Mouse (Mus musculus): ENCODE results near the gene S100a16. TPM values are rescaled to one million over a fixed set of nuclear protein-coding genes. Genes with fewer than 3 reads are reported as not detected.

S100a16 gene
- polyA plus RNA-seq, 1 experiment from 2014 or later: 252 TPM

- Histone ChIP-seq H3K4me1 (replicated peaks; ENCODE audit: insufficient read depth, low read length) (no peaks in the 10 kb centered on the region), H3K9ac (ENCODE audit: low read depth, low read length) (no peak overlapping the region), H3K4me3 (replicated peaks; ENCODE audit: low read depth, low read length) (no peak overlapping the region), H3K9me3 (replicated peaks; ENCODE audit: low read length) (no peaks in the 10 kb centered on the region), H3K27ac (no peak overlapping the region), H3K36me3 (ENCODE audit: insufficient read depth, low read length) (no peaks in the 10 kb centered on the region), H3K27me3 (ENCODE audit: insufficient read depth, low read length) (no peaks in the 10 kb centered on the region), H3K4me2 (ENCODE audit: low read length) (no peak overlapping the region)
- ATAC-seq (replicated peaks; ENCODE audit: low FRiP score, low read depth): no peak
- no peak for TF ChIP-seq CTCF (IDR thresholded peaks at IDR 0.05; ENCODE audit: low read depth)
- DNase-seq (ENCODE audit: low spot score): no peak
- WGBS: 82% methylated on average over 7 of the region's 7 CpGs
Measured at GRCm38 (mm10) chr3:90527291-90527873, 9.7 kb upstream of the S100a16 start.

GRCm38 (mm10) chr3:90531713-90532112, 5.3 kb upstream of the S100a16 start:
- no peak overlapping the region for H3K9ac ChIP-seq (ENCODE audit: low read depth, low read length)
- 59% methylated on average over 5 of the region's 5 CpGs for WGBS

DNA sequence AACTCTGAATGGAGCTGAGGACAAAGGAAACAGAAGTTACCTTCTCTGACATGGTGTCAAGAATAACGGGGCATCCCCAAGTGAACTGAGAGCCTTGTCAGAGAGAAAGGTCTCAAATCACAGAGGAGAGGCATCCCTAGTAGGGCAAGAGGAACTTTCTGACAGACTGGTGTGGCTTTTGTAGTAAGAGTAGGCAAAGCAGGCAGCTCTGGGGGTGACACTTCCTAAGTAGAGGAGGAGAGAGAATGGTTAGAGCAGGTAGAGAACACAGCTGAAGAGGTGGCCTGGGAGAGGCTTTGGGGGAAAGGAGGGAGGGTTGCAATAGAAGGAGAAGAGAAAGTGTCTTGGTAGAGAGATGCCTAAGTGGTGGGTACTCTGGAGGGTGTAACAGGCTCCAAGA, 1.6 kb upstream of the S100a16 start:
- no peak overlapping the region for H3K9ac ChIP-seq (ENCODE audit: low read depth, low read length)
- WGBS: 60% methylated on average over 1 of the region's 1 CpGs
- H3K4me2 ChIP-seq (ENCODE audit: low read length): no peak overlapping the region
- no peaks in the 10 kb centered on the region for H3K9me3 ChIP-seq (replicated peaks; ENCODE audit: low read length)
- no peak for DNase-seq (ENCODE audit: low spot score)
- H3K36me3 ChIP-seq (ENCODE audit: insufficient read depth, low read length): no peaks in the 10 kb centered on the region
- H3K27ac ChIP-seq: no peak overlapping the region
- ATAC-seq (replicated peaks; ENCODE audit: low FRiP score, low read depth): no peak
- no peak for TF ChIP-seq CTCF (IDR thresholded peaks at IDR 0.05; ENCODE audit: low read depth)
- no peaks in the 10 kb centered on the region for H3K27me3 ChIP-seq (ENCODE audit: insufficient read depth, low read length)
- no peak overlapping the region for H3K4me3 ChIP-seq (replicated peaks; ENCODE audit: low read depth, low read length)
- peaks cover 14% of the 10 kb centered on the region; the same call in 1 of the 2 replicates for H3K4me1 ChIP-seq (replicated peaks; ENCODE audit: insufficient read depth, low read length)

More at GRCm38 (mm10) chr3:90531713-90532112, 5.3 kb upstream of the S100a16 start:
- ATAC-seq (replicated peaks; ENCODE audit: low FRiP score, low read depth) (no peak), DNase-seq (ENCODE audit: low spot score) (no peak)
- Histone ChIP-seq H3K36me3 (ENCODE audit: insufficient read depth, low read length) (no peaks in the 10 kb centered on the region), H3K27me3 (ENCODE audit: insufficient read depth, low read length) (no peaks in the 10 kb centered on the region), H3K9me3 (replicated peaks; ENCODE audit: low read length) (no peaks in the 10 kb centered on the region), H3K4me2 (ENCODE audit: low read length) (no peak overlapping the region), H3K27ac (no peak overlapping the region), H3K4me3 (replicated peaks; ENCODE audit: low read depth, low read length) (no peak overlapping the region), H3K4me1 (replicated peaks; ENCODE audit: insufficient read depth, low read length) (no peaks in the 10 kb centered on the region)
- TF ChIP-seq CTCF (IDR thresholded peaks at IDR 0.05; ENCODE audit: low read depth): no peak

DNA sequence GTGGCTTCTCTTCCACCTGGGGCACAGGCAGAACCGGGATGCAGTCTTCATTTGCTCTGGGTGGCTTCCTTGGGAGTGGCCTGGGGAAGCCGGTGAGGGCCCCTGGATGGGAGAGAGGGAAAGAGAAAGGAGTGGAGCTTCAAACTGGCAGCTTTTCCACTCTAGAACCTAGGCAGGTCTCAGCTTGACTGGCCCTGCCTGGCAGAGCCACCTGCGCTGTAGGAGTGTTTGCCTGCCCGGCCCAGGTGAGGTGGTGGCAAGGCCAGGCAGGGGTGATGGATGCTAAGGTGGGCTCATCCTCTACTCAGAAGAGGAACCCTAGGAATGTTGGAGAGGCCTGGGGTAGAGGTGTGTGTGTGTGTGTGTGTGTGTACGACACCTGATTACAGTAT, 847 bp downstream of the S100a16 start:
- Histone ChIP-seq H3K9me3 (replicated peaks; ENCODE audit: low read length) (no peaks in the 10 kb centered on the region), H3K4me3 (replicated peaks; ENCODE audit: low read depth, low read length) (peak overlapping the region; percentile 27), H3K27me3 (ENCODE audit: insufficient read depth, low read length) (no peaks in the 10 kb centered on the region), H3K9ac (ENCODE audit: low read depth, low read length) (peak overlapping the region; percentile 55), H3K36me3 (ENCODE audit: insufficient read depth, low read length) (0 out of 2 replicates have a peak, but pooled peaks cover 4% of the 10 kb centered on the region), H3K4me2 (ENCODE audit: low read length) (peak overlapping the region; percentile 50), H3K4me1 (replicated peaks; ENCODE audit: insufficient read depth, low read length) (peaks cover 24% of the 10 kb centered on the region), H3K27ac (peak overlapping the region; percentile 93)
- ATAC-seq (replicated peaks; ENCODE audit: low FRiP score, low read depth): 0 out of 2 replicates have a peak, but pooled peaks have one; percentile 3
- no peak for DNase-seq (ENCODE audit: low spot score)
- no peak for TF ChIP-seq CTCF (IDR thresholded peaks at IDR 0.05; ENCODE audit: low read depth)
- 59% methylated on average over 5 of the region's 5 CpGs for WGBS

DNA sequence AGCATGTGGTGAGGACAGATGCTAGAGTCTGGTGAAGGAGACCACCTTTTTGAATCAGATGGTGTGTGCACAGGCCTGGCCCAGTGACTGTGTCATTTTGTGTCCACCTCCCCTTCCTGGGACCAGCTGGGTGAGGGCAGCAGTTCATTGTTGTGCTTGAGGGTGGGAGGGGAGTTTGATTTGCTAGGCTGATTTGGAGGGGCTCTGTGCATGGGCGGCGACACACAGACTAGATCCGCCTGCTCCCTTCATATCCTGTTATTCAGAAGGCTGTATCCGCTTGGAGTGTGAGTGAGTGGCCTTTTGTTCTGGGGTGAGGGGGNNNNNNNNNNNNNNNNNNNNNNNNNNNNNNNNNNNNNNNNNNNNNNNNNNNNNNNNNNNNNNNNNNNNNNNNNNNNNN, 3.9 kb downstream of the S100a16 start:
- Histone ChIP-seq H3K27ac (peak overlapping the region; percentile 78), H3K4me3 (replicated peaks; ENCODE audit: low read depth, low read length) (peak overlapping the region; percentile 6; the same call in 1 of the 2 replicates), H3K36me3 (ENCODE audit: insufficient read depth, low read length) (0 out of 2 replicates have a peak, but pooled peaks cover 7% of the 10 kb centered on the region), H3K9me3 (replicated peaks; ENCODE audit: low read length) (no peaks in the 10 kb centered on the region), H3K4me2 (ENCODE audit: low read length) (peak overlapping the region; percentile 41), H3K9ac (ENCODE audit: low read depth, low read length) (peak overlapping the region; percentile 53), H3K27me3 (ENCODE audit: insufficient read depth, low read length) (no peaks in the 10 kb centered on the region), H3K4me1 (replicated peaks; ENCODE audit: insufficient read depth, low read length) (peaks cover 24% of the 10 kb centered on the region)
- TF ChIP-seq CTCF (IDR thresholded peaks at IDR 0.05; ENCODE audit: low read depth): no peak
- 27% methylated on average over 4 of the region's 4 CpGs for WGBS
- ATAC-seq (replicated peaks; ENCODE audit: low FRiP score, low read depth) (peak; percentile 46; the same call in 1 of the 2 replicates), DNase-seq (ENCODE audit: low spot score) (peak; percentile 79)

DNA sequence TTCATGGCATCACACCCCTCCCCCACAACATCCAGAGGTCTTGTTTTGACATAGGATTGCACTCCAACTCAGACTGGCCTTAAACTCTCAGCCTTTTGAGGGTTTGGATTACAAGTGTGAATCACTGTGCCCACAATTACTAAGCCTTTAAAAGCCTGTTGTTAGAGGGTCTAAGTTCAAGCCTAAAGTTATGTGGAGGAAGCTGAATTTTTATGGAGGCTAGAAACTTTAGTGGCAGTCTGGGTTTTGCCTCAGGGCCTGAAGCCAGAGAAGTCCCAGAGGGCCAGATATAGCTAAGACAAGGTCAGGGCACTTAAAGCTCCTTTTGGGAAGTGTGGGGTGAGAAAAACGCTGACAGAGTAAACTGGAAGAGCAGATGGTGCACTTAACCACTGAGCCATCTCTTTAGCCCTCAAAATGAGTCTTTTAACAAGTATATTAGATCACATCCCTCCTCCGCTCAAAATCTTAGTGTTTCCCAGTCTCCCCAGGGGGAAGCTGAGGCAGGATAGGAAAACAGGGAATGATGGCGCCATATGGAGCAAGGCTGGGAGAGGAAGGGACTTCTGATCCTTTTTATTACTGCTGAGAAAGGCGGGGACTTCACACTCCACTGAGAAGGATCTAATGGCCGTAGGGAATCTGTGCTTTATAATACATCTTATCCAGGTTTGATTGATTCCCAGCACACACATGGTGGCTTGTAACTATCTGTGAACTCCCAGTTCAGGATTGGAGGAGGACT, 12.8 kb downstream of the S100a16 start:
- Histone ChIP-seq H3K9ac (ENCODE audit: low read depth, low read length) (no peak overlapping the region), H3K27ac (no peak overlapping the region), H3K4me2 (ENCODE audit: low read length) (no peak overlapping the region), H3K36me3 (ENCODE audit: insufficient read depth, low read length) (no peaks in the 10 kb centered on the region), H3K4me1 (replicated peaks; ENCODE audit: insufficient read depth, low read length) (no peaks in the 10 kb centered on the region), H3K9me3 (replicated peaks; ENCODE audit: low read length) (no peaks in the 10 kb centered on the region), H3K27me3 (ENCODE audit: insufficient read depth, low read length) (no peaks in the 10 kb centered on the region), H3K4me3 (replicated peaks; ENCODE audit: low read depth, low read length) (no peak overlapping the region)
- TF ChIP-seq CTCF (IDR thresholded peaks at IDR 0.05; ENCODE audit: low read depth): no peak
- DNase-seq (ENCODE audit: low spot score) (peak; percentile 52), ATAC-seq (replicated peaks; ENCODE audit: low FRiP score, low read depth) (no peak; the same call in 1 of the 2 replicates)
- WGBS: 39% methylated on average over 5 of the region's 5 CpGs
